Mouse (Mus musculus): ENCODE measurements around the gene Arhgap11a. TPM values are rescaled to one million over a fixed set of nuclear protein-coding genes. Genes with fewer than 3 reads are reported as not detected.

Arhgap11a gene
- polyA plus RNA-seq, 1 experiment from 2014 or later = 11.7 TPM

GRCm38 (mm10) chr2:113839488-113839887 is 9.0 kb downstream of the Arhgap11a start:
- Histone ChIP-seq H3K36me3 (peaks cover 8% of the 10 kb centered on the region), H3K4me2 (no peak overlapping the region), H3K27me3 (no peaks in the 10 kb centered on the region), H3K4me1 (replicated peaks) (no peaks in the 10 kb centered on the region), H3K9me3 (no peaks in the 10 kb centered on the region), H3K27ac (no peak overlapping the region), H3K4me3 (no peak overlapping the region), H3K9ac (no peak overlapping the region)
- no peak for ATAC-seq (ENCODE audit: low FRiP score)
- WGBS = 82% methylated on average over 4 of the region's 4 CpGs

GRCm38 (mm10) chr2:113835219-113835618 is 13.2 kb downstream of the Arhgap11a start:
- H3K27ac ChIP-seq = no peak overlapping the region
- H3K4me3 ChIP-seq = no peak overlapping the region
- H3K9me3 ChIP-seq = no peaks in the 10 kb centered on the region
- no peak for ATAC-seq (ENCODE audit: low FRiP score)
- no peaks in the 10 kb centered on the region for H3K27me3 ChIP-seq
- peaks cover 19% of the 10 kb centered on the region for H3K36me3 ChIP-seq
- WGBS = 83% methylated on average over 3 of the region's 3 CpGs
- H3K9ac ChIP-seq = no peak overlapping the region
- H3K4me2 ChIP-seq = no peak overlapping the region
- H3K4me1 ChIP-seq (replicated peaks) = no peaks in the 10 kb centered on the region

GRCm38 (mm10) chr2:113828943-113829882 is 19.2 kb downstream of the Arhgap11a start, which contains the start of gene Scg5:
TSS of gene Scg5 (minus strand) at chr2:113829121.
- Histone ChIP-seq H3K4me1 (replicated peaks) (peaks cover 43% of the 10 kb centered on the region), H3K9me3 (no peaks in the 10 kb centered on the region), H3K27ac (peak within 1 kb of the TSS; percentile 96), H3K4me2 (peak within 1 kb of the TSS; percentile 72), H3K9ac (peak within 1 kb of the TSS; percentile 82), H3K4me3 (peak within 1 kb of the TSS; percentile 60), H3K27me3 (no peaks in the 10 kb centered on the region), H3K36me3 (peaks cover 17% of the 10 kb centered on the region)
- WGBS = 11% methylated on average over 23 of the region's 23 CpGs
- ATAC-seq (ENCODE audit: low FRiP score) = peak; percentile 97

GRCm38 (mm10) chr2:113828086-113828942 is 20.1 kb downstream of the Arhgap11a start:
- Histone ChIP-seq H3K4me2 (peak overlapping the region; percentile 72), H3K27ac (peak overlapping the region; percentile 96), H3K9ac (peak overlapping the region; percentile 82), H3K36me3 (peaks cover 10% of the 10 kb centered on the region), H3K4me3 (peak overlapping the region; percentile 60), H3K4me1 (replicated peaks) (peaks cover 43% of the 10 kb centered on the region), H3K27me3 (no peaks in the 10 kb centered on the region), H3K9me3 (no peaks in the 10 kb centered on the region)
- WGBS = 8% methylated on average over 17 of the region's 17 CpGs
- ATAC-seq (ENCODE audit: low FRiP score) = peak; percentile 95

- ATAC-seq (ENCODE audit: low FRiP score) = no peak
- Histone ChIP-seq H3K36me3 (peaks cover 36% of the 10 kb centered on the region), H3K27ac (no peak overlapping the region), H3K4me3 (no peak overlapping the region), H3K4me2 (no peak overlapping the region), H3K4me1 (replicated peaks) (peaks cover 38% of the 10 kb centered on the region), H3K9ac (no peak overlapping the region), H3K9me3 (no peaks in the 10 kb centered on the region), H3K27me3 (no peaks in the 10 kb centered on the region)
- 4% methylated on average over 2 of the region's 2 CpGs for WGBS
Measured at GRCm38 (mm10) chr2:113823909-113824308, 24.6 kb downstream of the Arhgap11a start.

GRCm38 (mm10) chr2:113822367-113822766 is 26.1 kb downstream of the Arhgap11a start:
- Histone ChIP-seq H3K4me1 (replicated peaks) (peaks cover 40% of the 10 kb centered on the region), H3K27me3 (no peaks in the 10 kb centered on the region), H3K4me3 (no peak overlapping the region), H3K36me3 (peaks cover 47% of the 10 kb centered on the region), H3K4me2 (no peak overlapping the region), H3K27ac (no peak overlapping the region), H3K9ac (no peak overlapping the region), H3K9me3 (no peaks in the 10 kb centered on the region)
- ATAC-seq (ENCODE audit: low FRiP score) = no peak
- 97% methylated on average over 8 of the region's 8 CpGs for WGBS

- no peaks in the 10 kb centered on the region for H3K27me3 ChIP-seq
- H3K4me1 ChIP-seq (replicated peaks) = peaks cover 29% of the 10 kb centered on the region
- H3K4me2 ChIP-seq = no peak overlapping the region
- no peaks in the 10 kb centered on the region for H3K9me3 ChIP-seq
- H3K4me3 ChIP-seq = no peak overlapping the region
- no peak overlapping the region for H3K9ac ChIP-seq
- 88% methylated on average over 12 of the region's 12 CpGs for WGBS
- no peak overlapping the region for H3K27ac ChIP-seq
- ATAC-seq (ENCODE audit: low FRiP score) = no peak
- H3K36me3 ChIP-seq = peaks cover 54% of the 10 kb centered on the region
Measured at GRCm38 (mm10) chr2:113821176-113821734, 27.2 kb downstream of the Arhgap11a start.

GRCm38 (mm10) chr2:113820117-113820516 is 28.3 kb downstream of the Arhgap11a start:
- 95% methylated on average over 15 of the region's 15 CpGs for WGBS
- no peaks in the 10 kb centered on the region for H3K27me3 ChIP-seq
- no peak overlapping the region for H3K27ac ChIP-seq
- H3K9ac ChIP-seq = no peak overlapping the region
- H3K4me3 ChIP-seq = no peak overlapping the region
- H3K9me3 ChIP-seq = no peaks in the 10 kb centered on the region
- H3K36me3 ChIP-seq = peaks cover 54% of the 10 kb centered on the region
- ATAC-seq (ENCODE audit: low FRiP score) = no peak
- H3K4me2 ChIP-seq = no peak overlapping the region
- H3K4me1 ChIP-seq (replicated peaks) = peaks cover 18% of the 10 kb centered on the region

- WGBS = 63% methylated on average over 14 of the region's 14 CpGs
- no peak overlapping the region for H3K9ac ChIP-seq
- ATAC-seq (ENCODE audit: low FRiP score) = peak; percentile 70
- H3K27ac ChIP-seq = 0 out of 2 replicates have a peak overlapping the region, but pooled peaks have one; percentile 23
- H3K36me3 ChIP-seq = peaks cover 48% of the 10 kb centered on the region
- no peak overlapping the region for H3K4me2 ChIP-seq
- H3K4me3 ChIP-seq = no peak overlapping the region
- no peaks in the 10 kb centered on the region for H3K9me3 ChIP-seq
- peaks cover 9% of the 10 kb centered on the region for H3K4me1 ChIP-seq (replicated peaks)
- H3K27me3 ChIP-seq = no peaks in the 10 kb centered on the region
Measured at GRCm38 (mm10) chr2:113817681-113818606, 30.5 kb downstream of the Arhgap11a start.

GRCm38 (mm10) chr2:113807640-113808039 is 40.8 kb downstream of the Arhgap11a start:
- Histone ChIP-seq H3K4me1 (replicated peaks) (no peaks in the 10 kb centered on the region), H3K9me3 (no peaks in the 10 kb centered on the region), H3K4me2 (no peak overlapping the region), H3K27me3 (no peaks in the 10 kb centered on the region), H3K9ac (no peak overlapping the region), H3K4me3 (no peak overlapping the region), H3K27ac (no peak overlapping the region), H3K36me3 (peaks cover 17% of the 10 kb centered on the region)
- ATAC-seq (ENCODE audit: low FRiP score) = no peak
- WGBS = 26% methylated on average over 9 of the region's 9 CpGs

- Histone ChIP-seq H3K36me3 (peaks cover 17% of the 10 kb centered on the region), H3K4me2 (no peak overlapping the region), H3K9me3 (no peaks in the 10 kb centered on the region), H3K27me3 (no peaks in the 10 kb centered on the region), H3K4me3 (no peak overlapping the region), H3K9ac (no peak overlapping the region), H3K27ac (no peak overlapping the region), H3K4me1 (replicated peaks) (no peaks in the 10 kb centered on the region)
- 55% methylated on average over 10 of the region's 10 CpGs for WGBS
- no peak for ATAC-seq (ENCODE audit: low FRiP score)
Measured at GRCm38 (mm10) chr2:113806851-113807577, 41.4 kb downstream of the Arhgap11a start.

All from hindbrain, embryonic 13.5 days (tissue).